Mouse (Mus musculus): ENCODE measurements at regions not wholly inside any gene's neighbourhood (a gene's known extent, or its start where the extent isn't known, plus 50 kb on each side); places are given as distances from the start of the nearest gene placed in this dataset.

GRCm38 (mm10) chr5:35215007-35215406 lies 63.1 kb upstream of the Adra2c start:
- no peak for TF ChIP-seq CTCF (IDR thresholded peaks at IDR 0.05; ENCODE audit: extremely low read depth, insufficient read depth, low read length)
- no peak for TF ChIP-seq POLR2A (IDR thresholded peaks at IDR 0.05; ENCODE audit: extremely low read depth, insufficient read depth, low read length)

All from cortical plate, adult 2 months (tissue).